Mouse (Mus musculus): ENCODE results near the gene Hic2. TPM values are rescaled to one million over a fixed set of nuclear protein-coding genes. Genes with fewer than 3 reads are reported as not detected.
A peak's percentile ranks its signal among the peaks of the same experiment; 100 is the strongest.

The Hic2 gene
- polyA plus RNA-seq, 1 experiment: 1.8 TPM

GRCm38 (mm10) chr16:17271124-17271523 is 37.8 kb downstream of the Hic2 start:
- H3K4me3 ChIP-seq (replicated peaks): peak overlapping the region; percentile 64
- H3K27me3 ChIP-seq (replicated peaks): peaks cover 26% of the 10 kb centered on the region
- TF ChIP-seq FLI1 (IDR thresholded peaks at IDR 0.05; ENCODE audit: low read length) (no peak), GATA1 (IDR thresholded peaks at IDR 0.05; ENCODE audit: borderline replicate concordance, low read length) (no peak)
- peaks cover 13% of the 10 kb centered on the region for H3K9me3 ChIP-seq
- peaks cover 10% of the 10 kb centered on the region for H3K4me1 ChIP-seq
- H3K36me3 ChIP-seq (replicated peaks; ENCODE audit: low read length): no peaks in the 10 kb centered on the region

- Histone ChIP-seq H3K36me3 (replicated peaks; ENCODE audit: low read length) (no peaks in the 10 kb centered on the region), H3K9me3 (peaks cover 13% of the 10 kb centered on the region), H3K4me1 (peaks cover 17% of the 10 kb centered on the region), H3K4me3 (replicated peaks) (no peak overlapping the region), H3K27me3 (replicated peaks) (peaks cover 26% of the 10 kb centered on the region)
- TF ChIP-seq GATA1 (IDR thresholded peaks at IDR 0.05; ENCODE audit: borderline replicate concordance, low read length): no peak
- TF ChIP-seq FLI1 (IDR thresholded peaks at IDR 0.05; ENCODE audit: low read length): no peak
Observed at GRCm38 (mm10) chr16:17271856-17272255, 38.5 kb downstream of the Hic2 start.

GRCm38 (mm10) chr16:17275721-17276120 is 42.3 kb downstream of the Hic2 start, which contains the start of gene Tmem191c:
Gene Tmem191c, plus strand, starts transcription at chr16:17276077.
- Histone ChIP-seq H3K9me3 (peaks cover 5% of the 10 kb centered on the region), H3K36me3 (replicated peaks; ENCODE audit: low read length) (peaks cover 35% of the 10 kb centered on the region), H3K4me1 (peaks cover 18% of the 10 kb centered on the region), H3K27me3 (replicated peaks) (peaks cover 16% of the 10 kb centered on the region), H3K4me3 (replicated peaks) (peak within 1 kb of the TSS; percentile 96)
- TF ChIP-seq FLI1 (IDR thresholded peaks at IDR 0.05; ENCODE audit: low read length): no peak
- no peak for TF ChIP-seq GATA1 (IDR thresholded peaks at IDR 0.05; ENCODE audit: borderline replicate concordance, low read length)

- no peak for TF ChIP-seq GATA1 (IDR thresholded peaks at IDR 0.05; ENCODE audit: borderline replicate concordance, low read length)
- TF ChIP-seq FLI1 (IDR thresholded peaks at IDR 0.05; ENCODE audit: low read length): no peak
- peaks cover 14% of the 10 kb centered on the region for H3K27me3 ChIP-seq (replicated peaks)
- peak overlapping the region; percentile 96 for H3K4me3 ChIP-seq (replicated peaks)
- H3K9me3 ChIP-seq: no peaks in the 10 kb centered on the region
- H3K36me3 ChIP-seq (replicated peaks; ENCODE audit: low read length): peaks cover 42% of the 10 kb centered on the region
- peaks cover 18% of the 10 kb centered on the region for H3K4me1 ChIP-seq
Observed at GRCm38 (mm10) chr16:17276164-17277151, 43.1 kb downstream of the Hic2 start.

GRCm38 (mm10) chr16:17277342-17278211 is 44.2 kb downstream of the Hic2 start:
- Histone ChIP-seq H3K4me1 (peaks cover 18% of the 10 kb centered on the region), H3K9me3 (no peaks in the 10 kb centered on the region), H3K36me3 (replicated peaks; ENCODE audit: low read length) (peaks cover 53% of the 10 kb centered on the region), H3K4me3 (replicated peaks) (peak overlapping the region; percentile 96), H3K27me3 (replicated peaks) (peaks cover 12% of the 10 kb centered on the region)
- no peak for TF ChIP-seq GATA1 (IDR thresholded peaks at IDR 0.05; ENCODE audit: borderline replicate concordance, low read length)
- TF ChIP-seq FLI1 (IDR thresholded peaks at IDR 0.05; ENCODE audit: low read length): no peak

- Histone ChIP-seq H3K4me1 (peaks cover 18% of the 10 kb centered on the region), H3K36me3 (replicated peaks; ENCODE audit: low read length) (peaks cover 82% of the 10 kb centered on the region), H3K4me3 (replicated peaks) (no peak overlapping the region), H3K27me3 (replicated peaks) (peaks cover 3% of the 10 kb centered on the region), H3K9me3 (no peaks in the 10 kb centered on the region)
- no peak for TF ChIP-seq FLI1 (IDR thresholded peaks at IDR 0.05; ENCODE audit: low read length)
- TF ChIP-seq GATA1 (IDR thresholded peaks at IDR 0.05; ENCODE audit: borderline replicate concordance, low read length): no peak
Observed at GRCm38 (mm10) chr16:17280471-17280870, 47.1 kb downstream of the Hic2 start.

- Histone ChIP-seq H3K27me3 (replicated peaks) (no peaks in the 10 kb centered on the region), H3K4me3 (replicated peaks) (no peak overlapping the region), H3K36me3 (replicated peaks; ENCODE audit: low read length) (peaks cover 97% of the 10 kb centered on the region), H3K4me1 (no peaks in the 10 kb centered on the region; the same call in 1 of the 2 replicates), H3K9me3 (no peaks in the 10 kb centered on the region)
- TF ChIP-seq GATA1 (IDR thresholded peaks at IDR 0.05; ENCODE audit: borderline replicate concordance, low read length) (no peak), FLI1 (IDR thresholded peaks at IDR 0.05; ENCODE audit: low read length) (no peak)
Observed at GRCm38 (mm10) chr16:17283151-17283550, 49.8 kb downstream of the Hic2 start.

- no peak for TF ChIP-seq FLI1 (IDR thresholded peaks at IDR 0.05; ENCODE audit: low read length)
- TF ChIP-seq GATA1 (IDR thresholded peaks at IDR 0.05; ENCODE audit: borderline replicate concordance, low read length): no peak
- peaks cover 87% of the 10 kb centered on the region for H3K36me3 ChIP-seq (replicated peaks; ENCODE audit: low read length)
- no peak overlapping the region for H3K4me3 ChIP-seq (replicated peaks)
- no peaks in the 10 kb centered on the region for H3K27me3 ChIP-seq (replicated peaks)
- H3K9me3 ChIP-seq: no peaks in the 10 kb centered on the region
- no peaks in the 10 kb centered on the region for H3K4me1 ChIP-seq
Observed at GRCm38 (mm10) chr16:17287103-17287502, 53.7 kb downstream of the Hic2 start.

GRCm38 (mm10) chr16:17291016-17291415 is 57.6 kb downstream of the Hic2 start:
- H3K9me3 ChIP-seq: no peaks in the 10 kb centered on the region
- H3K4me1 ChIP-seq: no peaks in the 10 kb centered on the region
- H3K27me3 ChIP-seq (replicated peaks): no peaks in the 10 kb centered on the region
- TF ChIP-seq GATA1 (IDR thresholded peaks at IDR 0.05; ENCODE audit: borderline replicate concordance, low read length): no peak
- TF ChIP-seq FLI1 (IDR thresholded peaks at IDR 0.05; ENCODE audit: low read length): no peak
- peaks cover 85% of the 10 kb centered on the region for H3K36me3 ChIP-seq (replicated peaks; ENCODE audit: low read length)
- no peak overlapping the region for H3K4me3 ChIP-seq (replicated peaks)
